Mouse (Mus musculus) c-Kit-positive CD71-positive TER-119-negative erythroid progenitor cells, embryonic 14.5 days (primary cell): ENCODE data around the gene Gad1.

Source experiments
- DNase-seq: peaks from one replicate; pipeline ENCODE4 v3.0.0-alpha.2; 2013; ENCODE audit warnings: low read depth

Gene Gad1

DNA sequence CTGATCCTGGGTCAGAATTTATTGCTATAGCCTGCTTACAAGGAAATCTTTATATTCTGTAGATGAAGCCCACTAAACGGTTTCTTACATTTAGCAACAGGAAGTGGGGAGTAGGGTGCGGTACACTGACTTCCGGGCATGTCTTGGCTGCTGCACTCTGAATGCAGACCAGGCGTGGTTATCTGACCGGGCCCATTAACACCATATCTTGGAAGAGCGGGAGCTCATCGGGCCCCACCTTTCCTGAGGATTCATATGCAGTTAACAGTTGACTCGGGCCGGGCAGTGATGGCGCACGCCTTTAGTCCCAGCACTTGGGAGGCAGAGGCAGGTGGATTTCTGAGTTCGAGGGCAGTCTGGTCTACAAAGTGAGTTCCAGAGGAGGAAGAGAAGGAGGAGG, 75.5 kb downstream of the Gad1 start:
- no peak for DNase-seq

DNA sequence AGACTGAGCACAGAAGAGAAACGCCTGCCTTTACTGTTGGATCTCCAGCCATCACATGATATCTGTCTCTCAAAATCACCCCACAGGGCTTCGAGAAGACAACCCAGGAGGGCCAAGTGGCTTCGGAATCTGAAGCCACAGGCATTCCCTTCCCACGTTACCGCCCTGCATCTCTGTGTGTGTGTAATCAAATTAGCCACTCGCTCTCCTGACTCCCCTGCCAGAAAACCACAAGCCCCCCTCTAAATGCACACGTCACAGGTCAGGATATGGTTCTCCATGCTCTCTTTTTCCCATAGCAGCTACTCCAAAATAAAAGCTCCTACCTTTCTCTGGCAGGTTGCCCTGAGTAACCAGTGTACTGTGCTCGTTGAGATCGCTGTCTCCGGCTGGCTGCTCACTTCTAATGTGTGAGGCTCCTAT, 76.5 kb downstream of the Gad1 start:
- no peak for DNase-seq

GRCm38 (mm10) chr2:70629921-70630320, 77.0 kb downstream of the Gad1 start:
- DNase-seq: no peak

- no peak for DNase-seq
Observed at GRCm38 (mm10) chr2:70631321-70631720, 78.4 kb downstream of the Gad1 start.

- DNase-seq: no peak
Observed at GRCm38 (mm10) chr2:70632412-70632811, 79.5 kb downstream of the Gad1 start.

- no peak for DNase-seq
Observed at GRCm38 (mm10) chr2:70634028-70634690, 81.3 kb downstream of the Gad1 start.

DNA sequence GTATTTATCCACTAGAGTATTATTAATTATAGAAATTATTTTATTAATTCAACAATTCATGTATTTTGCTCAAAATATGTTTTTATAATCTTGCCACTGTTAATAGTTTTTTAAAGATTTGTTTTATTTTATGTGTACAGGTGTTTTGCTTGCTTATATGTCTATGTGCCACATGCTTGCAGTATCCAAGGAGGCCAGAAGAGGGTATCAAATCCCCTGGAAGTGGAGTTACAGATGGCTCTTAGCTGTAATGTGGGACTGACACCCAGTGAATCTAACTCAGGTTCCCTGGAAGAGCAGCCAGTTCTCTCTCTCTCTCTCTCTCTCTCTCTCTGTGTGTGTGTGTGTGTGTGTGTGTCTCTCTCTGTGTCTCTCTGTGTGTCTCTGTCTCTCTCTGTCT, 88.1 kb downstream of the Gad1 start:
- no peak for DNase-seq

GRCm38 (mm10) chr2:70642971-70643565, 90.2 kb downstream of the Gad1 start:
- no peak for DNase-seq

DNA sequence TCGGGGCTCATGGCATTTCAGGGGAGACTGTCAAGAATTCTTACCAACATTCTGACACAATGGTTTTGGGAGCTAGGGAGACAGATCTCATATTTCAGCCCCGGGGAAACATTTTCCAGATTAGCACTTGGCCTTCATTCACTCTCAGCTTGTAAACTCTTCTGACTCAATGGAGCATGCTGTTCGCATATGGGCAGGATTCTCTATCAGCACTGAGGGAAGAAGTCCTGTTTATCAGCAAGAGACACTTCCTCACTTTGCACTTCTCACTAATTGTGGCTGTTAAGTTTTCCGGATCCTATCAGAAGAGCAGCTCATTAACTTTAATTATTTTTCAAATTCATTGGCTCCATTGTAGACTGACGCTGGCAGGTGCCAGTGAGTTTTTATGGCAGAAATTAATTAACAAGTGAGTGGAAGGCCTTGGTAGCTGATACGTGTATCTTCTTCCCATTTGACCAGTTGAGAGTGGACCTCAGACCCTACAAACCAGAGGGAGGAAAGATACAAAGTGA, 92.5 kb downstream of the Gad1 start:
- no peak for DNase-seq

DNA sequence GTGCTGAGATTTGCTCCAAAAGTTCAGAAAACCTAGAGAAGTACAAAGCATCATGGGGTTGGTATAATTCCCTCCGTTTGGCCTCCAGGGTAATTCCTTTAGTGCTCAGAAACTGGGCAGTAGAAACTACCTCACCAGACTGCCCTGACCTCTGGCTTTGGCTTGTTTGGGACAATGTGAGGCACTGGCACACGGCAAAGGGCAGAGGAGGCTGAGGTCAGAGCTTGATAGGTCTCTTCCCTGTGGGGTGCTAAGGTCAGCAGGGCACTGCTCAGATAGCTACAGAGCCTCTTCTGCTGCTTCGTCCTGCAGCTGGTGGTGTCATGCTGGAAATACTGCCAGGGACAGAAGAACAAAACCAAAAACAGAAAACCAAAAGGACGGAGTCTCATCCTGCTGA, 94.8 kb downstream of the Gad1 start:
- no peak for DNase-seq

DNA sequence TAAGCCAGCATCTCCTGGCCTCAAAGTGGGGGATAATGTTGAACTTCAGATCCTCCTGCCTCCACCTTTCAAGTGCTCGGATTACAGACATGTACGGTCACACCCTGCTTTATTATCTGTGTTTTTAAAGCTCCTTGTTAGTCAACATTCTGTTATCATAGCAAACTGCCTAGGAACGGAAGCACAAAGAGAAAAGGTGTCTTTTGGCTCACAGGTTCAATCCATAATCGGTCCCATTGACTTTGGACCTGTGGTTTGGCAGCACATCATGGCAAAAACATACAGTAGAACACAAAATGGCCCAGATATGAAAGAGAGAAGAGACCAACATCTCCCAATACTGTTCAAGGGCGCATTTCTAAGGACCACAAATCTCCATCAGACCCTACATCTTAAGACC, 95.4 kb downstream of the Gad1 start:
- DNase-seq: no peak

DNA sequence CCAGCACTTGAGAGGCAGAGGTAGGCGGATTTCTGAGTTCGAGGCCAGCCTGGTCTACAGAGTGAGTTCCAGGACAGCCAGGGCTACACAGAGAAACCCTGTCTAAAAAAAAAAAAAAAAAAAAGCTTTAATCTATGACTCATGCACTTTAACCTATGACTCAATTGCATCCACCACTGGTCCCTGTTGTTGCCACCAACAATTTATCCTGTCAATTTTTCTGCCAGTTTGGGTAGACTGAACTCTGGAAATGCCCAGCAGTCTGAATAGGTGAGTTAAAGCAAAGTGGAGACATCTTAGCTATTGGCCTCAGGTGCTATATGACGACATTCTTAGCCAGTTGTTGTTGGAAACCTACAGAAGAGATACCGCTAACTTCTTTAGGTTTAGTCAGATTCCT, 96.6 kb downstream of the Gad1 start:
- no peak for DNase-seq
